Mouse (Mus musculus) bone marrow, adult 2 months (tissue): ENCODE data around the gene Prmt9.

Source experiments
- CTCF ChIP-seq: fragments of 200-500 bp; IDR thresholded peaks from 2 replicates; pipeline ENCODE4 v1.5.1; 2011; ENCODE audit warnings: low read length, control low read depth; ENCODE audit not compliant: control insufficient read depth, insufficient read depth
- POLR2A ChIP-seq: fragments of 200-500 bp; IDR thresholded peaks from 2 replicates; pipeline ENCODE4 v1.6.1; 2011; ENCODE audit warnings: low read depth, mild to moderate bottlenecking, control low read depth, low read length, borderline replicate concordance; ENCODE audit not compliant: control insufficient read depth

GRCm38 (mm10) chr8:77522984-77523383 is 26.2 kb upstream of the Prmt9 start:
- TF ChIP-seq CTCF (no peak), POLR2A (no peak)
